10 mouse cellular contexts compared by ENCODE assay signal in the genomic region with DNA sequence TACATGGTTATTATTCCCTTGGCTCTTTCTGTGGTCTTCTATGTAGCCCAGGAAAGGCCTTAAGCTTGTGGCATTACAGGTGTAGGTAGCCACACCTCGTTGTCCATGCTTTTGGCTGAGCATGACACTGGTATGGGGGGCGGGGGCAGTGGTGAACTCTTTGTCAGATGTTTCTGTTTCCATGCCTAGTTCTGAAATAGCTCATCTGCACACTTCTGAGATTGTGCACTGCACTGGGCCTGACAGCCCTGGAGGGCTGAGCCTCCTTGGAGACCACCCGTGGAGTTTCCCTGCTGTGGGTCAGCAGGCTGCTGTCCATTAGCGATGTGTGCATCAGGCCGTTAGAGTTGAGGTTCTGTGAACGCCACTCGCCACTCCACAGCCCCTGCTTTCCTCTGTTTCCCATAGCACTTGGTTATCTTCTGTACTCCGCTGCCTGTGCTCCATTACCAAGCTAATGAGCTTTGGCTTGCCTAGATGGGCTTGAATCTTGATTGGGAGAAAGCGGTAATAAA. TPM values are rescaled to one million over a fixed set of nuclear protein-coding genes. Genes with fewer than 3 reads are reported as not detected.
A peak's percentile ranks its signal among the peaks of the same experiment; 100 is the strongest.
DNase-seq lines count a peak whose midpoint lies in the region; ATAC-seq and TF ChIP-seq lines count a peak whose summit lies in the region.
"Had no signal": no experiment of that assay in that cellular context is flagged by ENCODE, and none has a peak within 500 bp of the region (broad histone marks: within the 10 kb centered on the region; RNA-seq: fewer than 3 reads in every experiment).

No protein-coding gene starts in this region.

- no peak overlapping the region for H3K9ac ChIP-seq in intestine, embryonic 14.5 days (ENCODE audit: low read length)
- H3K9ac ChIP-seq in intestine, postnatal 0 days (ENCODE audit: low read depth, low read length): no peak overlapping the region
- peak overlapping the region; percentile 63; the same call in 1 of the 2 replicates for H3K9ac ChIP-seq in ES-E14 (ENCODE audit: insufficient read depth, low read depth, low read length, poor library complexity, severe bottlenecking)
- H3K9ac ChIP-seq in midbrain, embryonic 14.5 days (replicated peaks; ENCODE audit: low read length): peak overlapping the region; percentile 20; the same call in 1 of the 2 replicates

- peaks cover 17% of the 10 kb centered on the region for H3K4me1 ChIP-seq in intestine, embryonic 14.5 days (replicated peaks; ENCODE audit: control insufficient read depth, insufficient read depth, low read length)
- H3K4me1 ChIP-seq in intestine, postnatal 0 days (replicated peaks; ENCODE audit: control insufficient read depth, insufficient read depth, low read length): 0 out of 2 replicates have a peak, but pooled peaks cover 6% of the 10 kb centered on the region
- H3K4me1 ChIP-seq in ES-E14 (ENCODE audit: control insufficient read depth in 2 of 2, insufficient read depth in 2 of 2, low read length in 2 of 2, poor library complexity in 1 of 2): peaks cover 4 to 21% of the 10 kb centered on the region in 2 experiments; a peak in 2 of 4 replicates
- H3K4me1 ChIP-seq in hindbrain, embryonic 10.5 days (replicated peaks): peaks cover 45% of the 10 kb centered on the region
- peaks cover 25% of the 10 kb centered on the region for H3K4me1 ChIP-seq in midbrain, embryonic 14.5 days (ENCODE audit: control insufficient read depth, insufficient read depth, low read length)

- no peak for DNase-seq in intestine, embryonic 14.5 days (ENCODE audit: low spot score)
- DNase-seq in ES-E14 (ENCODE audit: low read depth, low spot score): no peak
- DNase-seq in hindbrain, embryonic 10.5 days (ENCODE audit: low spot score): no peak
- no peak for DNase-seq in midbrain, embryonic 14.5 days
- DNase-seq in right cerebral cortex, postnatal 14 days: no peak
- DNase-seq in testis, postnatal 10 days (ENCODE audit: low spot score): no peak
- DNase-seq: adrenal gland, adult 2 months; lung, postnatal 36 days had no signal

- WGBS in intestine, embryonic 14.5 days: 50% methylated on average over 9 of the region's 9 CpGs
- WGBS in intestine, postnatal 0 days: 59% methylated on average over 9 of the region's 9 CpGs
- 57% methylated on average over 9 of the region's 9 CpGs for WGBS in hindbrain, embryonic 10.5 days
- WGBS in midbrain, embryonic 14.5 days: 50% methylated on average over 9 of the region's 9 CpGs

- in situ Hi-C loops in ES-E14 (cut with MboI; ENCODE audit: low sequenced_read_pairs in 2 of 2, unreplicated experiment in 2 of 2): loop anchor here in 1 of 2 experiments (5.0 kb wide), 1 partner anchor 69 kb away; no protein-coding TSS in a partner anchor

- no peak for TF ChIP-seq CTCF in intestine, postnatal 0 days (IDR thresholded peaks at IDR 0.05; ENCODE audit: low read depth)

- no peak overlapping the region for H3K4me3 ChIP-seq in intestine, embryonic 14.5 days (ENCODE audit: low read depth, low read length)
- no peak overlapping the region for H3K4me3 ChIP-seq in intestine, postnatal 0 days (ENCODE audit: low read depth, low read length)
- peak overlapping the region in 1 of 2 experiments; percentile 3; a peak in 1 of 4 replicates for H3K4me3 ChIP-seq in ES-E14 (ENCODE audit: insufficient read depth in 1 of 2, low read depth in 1 of 2, low read length in 2 of 2, poor library complexity in 1 of 2, severe bottlenecking in 1 of 2)
- peak overlapping the region; percentile 21; the same call in 1 of the 2 replicates for H3K4me3 ChIP-seq in hindbrain, embryonic 10.5 days
- H3K4me3 ChIP-seq in midbrain, embryonic 14.5 days (replicated peaks; ENCODE audit: low read depth, low read length): no peak overlapping the region

- no peak overlapping the region for H3K27ac ChIP-seq in intestine, embryonic 14.5 days (ENCODE audit: low read depth)
- H3K27ac ChIP-seq in intestine, postnatal 0 days (ENCODE audit: low read depth, low read length): no peak overlapping the region
- no peak overlapping the region for H3K27ac ChIP-seq in ES-E14 (ENCODE audit: insufficient read depth, low read depth, low read length, poor library complexity, severe bottlenecking)
- peak overlapping the region; percentile 64 for H3K27ac ChIP-seq in hindbrain, embryonic 10.5 days
- 0 out of 2 replicates have a peak overlapping the region, but pooled peaks have one; percentile 21 for H3K27ac ChIP-seq in midbrain, embryonic 14.5 days (replicated peaks; ENCODE audit: low read depth, low read length)

- H3K36me3 ChIP-seq in intestine, embryonic 14.5 days (ENCODE audit: control insufficient read depth, insufficient read depth, low read length): peaks cover 23% of the 10 kb centered on the region
- H3K36me3 ChIP-seq in intestine, postnatal 0 days (ENCODE audit: control insufficient read depth, insufficient read depth): peaks cover 30% of the 10 kb centered on the region
- H3K36me3 ChIP-seq in ES-E14 (ENCODE audit: control insufficient read depth, insufficient read depth, low read length, poor library complexity, severe bottlenecking): peaks cover 5% of the 10 kb centered on the region; the same call in 1 of the 2 replicates
- peaks cover 45% of the 10 kb centered on the region for H3K36me3 ChIP-seq in hindbrain, embryonic 10.5 days
- H3K36me3 ChIP-seq in midbrain, embryonic 14.5 days (ENCODE audit: control insufficient read depth, insufficient read depth, low read length): peaks cover 12% of the 10 kb centered on the region; the same call in 1 of the 2 replicates

- no peak for ATAC-seq in intestine, embryonic 14.5 days (replicated peaks; ENCODE audit: low FRiP score, low TSS enrichment, low read depth)
- no peak for ATAC-seq in intestine, postnatal 0 days
- ATAC-seq in midbrain, embryonic 14.5 days (ENCODE audit: low FRiP score, low TSS enrichment): no peak
- ATAC-seq in activated CD4-positive, CD25-positive, alpha-beta regulatory T cell, adult 4 months: no peak

- H3K9me3 ChIP-seq in intestine, embryonic 14.5 days (ENCODE audit: control insufficient read depth, low read length): no peaks in the 10 kb centered on the region
- no peaks in the 10 kb centered on the region for H3K9me3 ChIP-seq in intestine, postnatal 0 days (ENCODE audit: control insufficient read depth)
- H3K9me3 ChIP-seq in ES-E14 (ENCODE audit: control insufficient read depth, insufficient read depth, low read depth, low read length): no peaks in the 10 kb centered on the region
- H3K9me3 ChIP-seq in hindbrain, embryonic 10.5 days: no peaks in the 10 kb centered on the region
- H3K9me3 ChIP-seq in midbrain, embryonic 14.5 days (ENCODE audit: control insufficient read depth, low read length): no peaks in the 10 kb centered on the region

- peak overlapping the region; percentile 84 for H3K4me2 ChIP-seq in intestine, embryonic 14.5 days (ENCODE audit: low read length)
- H3K4me2 ChIP-seq in intestine, postnatal 0 days (replicated peaks; ENCODE audit: low read depth): no peak overlapping the region
- peak overlapping the region; percentile 34 for H3K4me2 ChIP-seq in midbrain, embryonic 14.5 days (ENCODE audit: low read length)

- no peaks in the 10 kb centered on the region for H3K27me3 ChIP-seq in intestine, embryonic 14.5 days (replicated peaks; ENCODE audit: control insufficient read depth, insufficient read depth, low read length)
- no peaks in the 10 kb centered on the region for H3K27me3 ChIP-seq in intestine, postnatal 0 days (replicated peaks; ENCODE audit: control insufficient read depth, insufficient read depth, low read length)
- H3K27me3 ChIP-seq in hindbrain, embryonic 10.5 days (ENCODE audit: insufficient read depth, poor library complexity, severe bottlenecking): 0 out of 2 replicates have a peak, but pooled peaks cover 6% of the 10 kb centered on the region
- H3K27me3 ChIP-seq in midbrain, embryonic 14.5 days (ENCODE audit: control insufficient read depth, insufficient read depth, low read length): no peaks in the 10 kb centered on the region

TF ChIP-seq in ES-E14, 5 proteins besides CTCF, POLR2A, EP300 and RAD21 (continues in another document):
- TF ChIP-seq ZC3H11A (IDR thresholded peaks at IDR 0.05; ENCODE audit: borderline replicate concordance, low read depth, low read length): no peak

RNA-seq across cellular contexts. Expression of gene Thtpa, which starts 2.0 kb away (rescaled TPM):
- polyA plus RNA-seq in intestine, embryonic 14.5 days (2014; fragmentation: Nextera tagmentation; extraction: Ambion mirVana): 20.8 and 24.0 TPM in 2 replicates
- polyA plus RNA-seq in intestine, postnatal 0 days (2015; fragmentation: Nextera tagmentation; extraction: Ambion mirVana): 7.5 and 8.8 TPM in 2 replicates
- total RNA-seq in ES-E14 (2012; rRNA removed): 7.9 and 11.9 TPM in 2 replicates
- polyA plus RNA-seq in hindbrain, embryonic 10.5 days (2016; fragmentation: Nextera tagmentation; extraction: Ambion mirVana): 24.4 and 26.1 TPM in 2 replicates
- polyA plus RNA-seq in midbrain, embryonic 14.5 days (2014; fragmentation: Nextera tagmentation; extraction: Ambion mirVana): 27.9 and 33.7 TPM in 2 replicates
- polyA plus RNA-seq in activated CD4-positive, CD25-positive, alpha-beta regulatory T cell, adult 4 months (2017; shearing (Covaris generic)): 10 to 100 TPM in 1 of 2 experiments, 1 to 10 TPM in 1; 9.6 to 11.9 TPM

RNA-seq across cellular contexts. Expression of gene Zfhx2, which starts 4.5 kb away (rescaled TPM):
- 5.0 and 5.4 TPM in 2 replicates for polyA plus RNA-seq in intestine, embryonic 14.5 days (2014; fragmentation: Nextera tagmentation; extraction: Ambion mirVana)
- 0.87 and 1.1 TPM in 2 replicates for polyA plus RNA-seq in intestine, postnatal 0 days (2015; fragmentation: Nextera tagmentation; extraction: Ambion mirVana)
- 9.4 and 12.4 TPM in 2 replicates for total RNA-seq in ES-E14 (2012; rRNA removed)
- polyA plus RNA-seq in hindbrain, embryonic 10.5 days (2016; fragmentation: Nextera tagmentation; extraction: Ambion mirVana): 8.8 and 17.7 TPM in 2 replicates
- polyA plus RNA-seq in midbrain, embryonic 14.5 days (2014; fragmentation: Nextera tagmentation; extraction: Ambion mirVana): 24.9 and 28.4 TPM in 2 replicates
- 1 to 10 TPM; 5.4 to 5.5 TPM for polyA plus RNA-seq in activated CD4-positive, CD25-positive, alpha-beta regulatory T cell, adult 4 months (2017; shearing (Covaris generic))

RNA-seq across cellular contexts. Expression of gene Ap1g2, which starts 9.8 kb away (rescaled TPM):
- 44.7 and 49.8 TPM in 2 replicates for polyA plus RNA-seq in intestine, embryonic 14.5 days (2014; fragmentation: Nextera tagmentation; extraction: Ambion mirVana)
- 75.3 and 81.5 TPM in 2 replicates for polyA plus RNA-seq in intestine, postnatal 0 days (2015; fragmentation: Nextera tagmentation; extraction: Ambion mirVana)
- total RNA-seq in ES-E14 (2012; rRNA removed): 5.9 and 14.1 TPM in 2 replicates
- polyA plus RNA-seq in hindbrain, embryonic 10.5 days (2016; fragmentation: Nextera tagmentation; extraction: Ambion mirVana): 14.5 and 16.3 TPM in 2 replicates
- 6.8 and 7.6 TPM in 2 replicates for polyA plus RNA-seq in midbrain, embryonic 14.5 days (2014; fragmentation: Nextera tagmentation; extraction: Ambion mirVana)
- polyA plus RNA-seq in activated CD4-positive, CD25-positive, alpha-beta regulatory T cell, adult 4 months (2017; shearing (Covaris generic)): 100 to 1,000 TPM in 1 of 2 experiments, 10 to 100 TPM in 1; 99.1 to 102 TPM

RNA-seq across cellular contexts. Expression of gene Jph4, which starts 20.1 kb away (rescaled TPM):
- polyA plus RNA-seq in intestine, embryonic 14.5 days (2014; fragmentation: Nextera tagmentation; extraction: Ambion mirVana): 1.7 and 2.0 TPM in 2 replicates
- 0.90 and 0.93 TPM in 2 replicates for polyA plus RNA-seq in intestine, postnatal 0 days (2015; fragmentation: Nextera tagmentation; extraction: Ambion mirVana)
- 1.7 and 3.8 TPM in 2 replicates for total RNA-seq in ES-E14 (2012; rRNA removed)
- 0.75 and 1.7 TPM in 2 replicates for polyA plus RNA-seq in hindbrain, embryonic 10.5 days (2016; fragmentation: Nextera tagmentation; extraction: Ambion mirVana)
- 31.1 and 38.9 TPM in 2 replicates for polyA plus RNA-seq in midbrain, embryonic 14.5 days (2014; fragmentation: Nextera tagmentation; extraction: Ambion mirVana)
- polyA plus RNA-seq in activated CD4-positive, CD25-positive, alpha-beta regulatory T cell, adult 4 months (2017; shearing (Covaris generic)): not detected

Comparison
In these comparisons a context has a peak if more than half of its experiments do, and no peak if none do; other contexts are left out.
1. H3K27ac ChIP-seq: peak in hindbrain, embryonic 10.5 days (single experiment) and midbrain, embryonic 14.5 days (single experiment); none in intestine, embryonic 14.5 days (single experiment), intestine, postnatal 0 days (single experiment) and ES-E14 (single experiment).
2. H3K9ac ChIP-seq: peak in ES-E14 (single experiment) and midbrain, embryonic 14.5 days (single experiment); none in intestine, embryonic 14.5 days (single experiment) and intestine, postnatal 0 days (single experiment).